12 mouse cellular contexts compared by ENCODE assay signal in genomic region chr5:113924608-113925007, GRCm38 (mm10).
"Had no signal": no experiment of that assay in that cellular context is flagged by ENCODE, and none has a peak within 500 bp of the region (broad histone marks: within the 10 kb centered on the region; RNA-seq: fewer than 3 reads in every experiment).

No protein-coding gene starts in this region.

- ATAC-seq: hindbrain, postnatal 0 days; lung, postnatal 0 days; midbrain, embryonic 13.5 days had no signal

- DNase-seq: kidney, adult 18-20 months; kidney, postnatal 10 days; kidney, postnatal 4 days; left cerebral cortex, postnatal 4 days; lung, adult 2 months; lung, postnatal 36 days; thymus, postnatal 25 days had no signal

- H3K4me2 ChIP-seq: midbrain, embryonic 13.5 days had no signal

- H3K27me3 ChIP-seq: midbrain, embryonic 13.5 days had no signal

- H3K36me3 ChIP-seq: midbrain, embryonic 13.5 days had no signal

- H3K27ac ChIP-seq: hindbrain, postnatal 0 days; layer of hippocampus, adult 2 months; midbrain, embryonic 13.5 days; stomach, postnatal 0 days had no signal

- H3K4me3 ChIP-seq: layer of hippocampus, adult 2 months; midbrain, embryonic 13.5 days had no signal

- H3K9ac ChIP-seq: midbrain, embryonic 13.5 days had no signal
